Mouse (Mus musculus) kidney, postnatal 25 days (tissue): ENCODE data around the gene Tex30.
A peak's percentile ranks its signal among the peaks of the same experiment; 100 is the strongest.
"Not testable (repeated sequence)": the region's sequence is repeated elsewhere in the genome, so short reads cannot be mapped to it uniquely, and the experiment has no call there.

Experiments
- DNase-seq, 2 experiments: peaks; one replicate each; pipeline ENCODE4 v3.0.0; 2021; ENCODE audit warnings: mixed read lengths in 2 of 2

Tex30 gene

DNA sequence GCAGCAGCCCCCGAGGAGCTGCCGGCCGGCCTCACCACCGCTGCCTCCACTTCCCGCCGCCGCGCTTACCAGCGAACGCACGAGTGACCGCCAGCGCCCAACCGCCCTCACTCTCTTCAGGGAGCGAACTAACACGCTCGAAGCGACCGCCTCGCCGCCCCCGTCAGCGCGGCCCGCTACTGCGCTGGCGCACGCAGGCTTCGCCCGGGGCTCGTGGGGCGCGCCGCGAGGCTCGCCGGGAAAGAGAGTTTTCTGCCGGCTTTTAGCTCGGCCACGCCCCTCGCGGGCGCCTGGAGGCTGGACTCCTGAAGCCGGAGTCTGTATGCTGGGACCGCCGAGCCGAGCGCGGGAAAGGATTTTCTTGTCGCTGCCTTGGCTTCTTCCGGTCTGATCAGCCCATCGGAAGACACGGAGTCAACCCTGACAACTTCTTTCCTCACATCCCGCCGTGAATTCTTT lies at the start of gene Tex30:
Tex30 (minus strand) TSS at position 183 of the 459 bp plus-strand sequence.
- peak; percentile 94 to 97 for DNase-seq

DNA sequence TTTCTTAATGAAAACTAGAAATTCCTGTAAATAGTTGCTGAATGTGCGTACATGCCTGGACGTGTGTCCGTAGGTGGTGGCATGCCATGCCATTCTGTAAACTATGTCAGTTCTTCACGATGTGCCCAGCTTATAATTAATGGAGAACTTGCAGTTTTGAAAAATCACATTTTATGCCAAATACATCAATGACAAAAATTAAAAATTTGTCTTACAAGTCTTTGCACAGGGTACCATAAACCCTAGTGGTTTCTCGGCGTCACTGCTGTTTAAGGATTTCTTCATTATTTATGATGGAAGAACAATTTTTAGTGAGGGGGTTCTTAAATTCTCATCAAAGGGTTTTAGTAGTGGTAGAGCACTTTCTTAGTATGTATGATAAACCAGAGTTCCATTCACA lies 46.5 kb upstream of the Tex30 start:
- DNase-seq = no peak

DNA sequence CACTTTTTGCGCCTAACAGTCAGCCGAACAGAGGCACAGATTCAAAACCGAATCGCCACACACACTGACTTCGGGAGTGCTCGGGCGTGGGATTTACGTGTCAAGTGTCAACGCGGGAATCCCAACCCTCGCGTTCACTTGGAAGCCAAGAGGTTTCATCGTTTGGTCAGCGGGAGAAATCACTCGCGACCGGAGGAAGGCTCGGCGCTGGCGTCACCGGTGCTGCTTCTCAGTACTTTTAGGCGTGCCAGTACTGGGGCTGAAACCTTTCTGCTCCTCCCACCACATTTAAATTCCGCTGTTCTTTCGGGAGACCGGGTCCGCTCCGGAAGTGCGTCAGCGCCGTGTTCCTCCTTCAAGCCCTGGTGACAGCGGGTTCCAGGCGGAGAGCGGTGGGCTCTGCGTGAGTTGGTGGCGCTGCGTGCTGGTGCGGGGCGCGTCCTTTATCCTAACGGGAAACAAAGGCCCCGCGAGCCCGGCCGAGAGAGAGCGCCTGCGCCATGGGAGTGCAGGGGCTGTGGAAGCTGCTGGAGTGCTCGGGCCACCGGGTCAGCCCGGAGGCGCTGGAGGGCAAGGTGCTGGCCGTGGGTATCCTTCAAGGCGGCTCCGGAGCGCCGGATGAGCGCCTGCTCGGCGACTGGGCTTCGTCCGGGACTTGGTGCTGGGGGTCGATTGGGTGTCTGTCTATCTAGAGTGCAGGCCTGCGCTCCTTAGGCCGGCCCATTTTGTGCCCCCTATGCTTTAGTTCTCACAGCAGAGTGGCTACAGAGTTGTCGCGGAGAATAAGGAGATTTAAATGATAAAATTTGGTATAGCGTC lies 45.5 kb upstream of the Tex30 start, which contains the start of gene Ercc5:
Ercc5 (plus strand) TSS at position 182 of the 819 bp plus-strand sequence.
- DNase-seq = peak; percentile 87 to 95

DNA sequence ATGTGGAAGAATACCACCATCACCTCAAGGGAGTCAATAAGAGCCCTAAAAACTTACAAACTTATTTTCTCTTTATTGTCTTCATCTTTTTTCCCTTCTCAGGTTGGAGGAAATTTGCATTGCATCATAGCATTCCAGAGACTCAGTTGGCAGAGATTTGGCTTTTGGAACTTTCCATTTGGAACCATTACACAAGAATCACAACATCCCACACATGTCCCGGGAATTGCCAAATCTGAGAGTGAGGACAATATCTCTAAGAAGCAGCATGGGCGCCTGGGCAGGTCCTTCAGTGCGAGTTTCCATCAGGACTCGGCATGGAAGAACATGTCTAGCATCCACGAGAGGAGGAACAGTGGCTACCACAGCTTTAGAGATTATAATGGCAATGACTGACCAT lies 40.5 kb upstream of the Tex30 start:
- DNase-seq = no peak

DNA sequence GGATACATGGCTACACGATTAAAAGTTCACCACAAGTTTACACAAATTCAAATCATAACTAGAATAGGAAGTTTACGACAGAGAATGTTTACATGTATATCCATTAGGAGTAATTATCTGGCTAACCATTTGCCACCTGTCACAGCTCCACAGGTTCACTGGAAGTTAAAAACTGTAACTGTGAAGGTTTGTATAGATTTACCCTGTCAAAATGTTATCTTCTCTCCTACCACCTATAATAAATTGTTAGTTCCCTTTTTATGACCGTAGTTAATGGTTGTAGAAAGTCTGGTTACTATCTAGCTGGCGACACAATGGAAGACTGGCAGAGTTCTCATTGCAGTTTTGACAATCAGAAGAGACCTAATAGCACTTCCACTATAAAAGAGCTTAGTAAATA lies 38.0 kb upstream of the Tex30 start:
- DNase-seq = no peak

DNA sequence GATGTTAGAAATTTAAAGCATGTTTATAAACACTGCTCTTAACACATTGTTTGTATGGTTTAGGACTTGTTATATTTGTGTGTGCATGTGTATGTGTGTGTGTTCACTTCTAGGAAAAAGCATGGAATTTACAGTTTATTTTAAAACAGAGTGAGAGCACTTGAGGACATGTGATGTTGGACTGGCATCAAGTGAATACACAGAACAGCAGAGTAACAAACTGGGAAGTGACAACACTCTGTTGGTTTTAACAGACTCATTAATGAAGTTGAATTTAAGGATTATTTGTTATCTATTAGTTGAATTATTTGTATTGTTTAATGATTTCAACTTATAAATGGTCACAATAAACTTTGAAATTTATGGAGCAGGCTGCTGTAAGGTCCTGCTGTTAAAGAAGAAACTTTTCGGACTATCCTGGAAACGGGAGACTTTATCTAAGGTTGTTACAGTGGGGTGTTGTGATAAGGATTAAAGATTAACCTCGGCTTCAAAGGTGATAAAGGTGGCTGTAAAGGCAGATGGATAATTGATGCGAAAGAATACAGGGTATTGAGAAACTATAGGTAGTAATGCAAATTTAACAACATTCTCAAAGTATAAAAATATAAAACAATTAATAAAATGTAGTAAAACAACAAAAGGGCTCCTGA lies 27.8 kb upstream of the Tex30 start:
- DNase-seq = no peak

DNA sequence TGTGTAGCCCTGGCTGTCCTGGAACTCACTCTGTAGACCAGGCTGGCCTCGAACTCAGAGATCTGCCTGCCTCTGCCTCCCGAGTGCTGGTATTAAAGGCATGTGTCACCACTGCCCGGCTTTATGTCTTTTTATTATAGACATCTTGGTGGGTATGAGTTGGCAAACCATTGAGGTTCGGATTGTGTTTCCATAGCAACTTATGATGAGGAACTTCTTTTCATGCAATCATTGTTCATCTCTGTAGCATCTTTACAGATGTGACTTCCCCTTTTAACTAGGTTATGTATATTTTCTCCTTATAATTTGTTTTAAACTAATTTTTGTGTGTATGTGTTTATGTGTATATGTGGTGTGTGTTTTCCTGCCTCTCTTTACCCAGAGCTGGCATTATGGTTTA lies 23.3 kb upstream of the Tex30 start:
- DNase-seq = no peak

DNA sequence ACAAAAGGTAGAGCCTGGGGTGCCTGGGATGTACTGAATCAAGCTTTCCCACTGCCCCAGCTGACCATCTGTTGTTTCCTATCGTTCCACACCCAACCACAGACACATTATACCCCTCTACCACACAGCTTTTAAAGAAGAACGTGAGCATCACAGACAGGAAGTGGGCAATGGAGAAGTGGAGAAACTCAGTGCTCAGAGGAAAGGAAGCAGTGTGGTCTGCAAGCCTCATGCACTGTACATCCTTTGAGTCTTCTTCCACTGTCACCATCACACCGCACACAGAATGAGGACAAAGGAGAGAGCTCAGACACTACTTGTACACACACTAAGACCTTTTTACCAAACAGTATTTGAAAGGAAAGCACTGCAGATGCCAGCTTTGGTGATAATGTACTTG lies 20.0 kb upstream of the Tex30 start:
- no peak for DNase-seq

DNA sequence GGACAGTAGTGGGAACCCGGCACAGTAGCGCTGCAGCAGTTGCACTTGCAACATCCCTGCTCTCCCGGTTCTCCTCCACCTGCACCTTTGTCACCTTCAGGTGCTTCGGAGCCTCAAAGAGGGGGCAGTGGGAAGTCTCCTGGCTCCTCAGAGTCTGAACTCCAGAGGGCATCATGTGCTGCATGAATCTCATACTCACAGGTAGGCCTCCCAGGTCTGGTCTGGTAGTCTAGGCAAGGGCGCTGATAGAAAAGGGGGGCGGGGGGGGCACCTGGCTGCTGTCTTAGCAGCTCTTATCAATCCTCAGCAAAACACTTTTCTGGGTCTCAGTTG lies 17.8 kb upstream of the Tex30 start:
- no peak for DNase-seq

DNA sequence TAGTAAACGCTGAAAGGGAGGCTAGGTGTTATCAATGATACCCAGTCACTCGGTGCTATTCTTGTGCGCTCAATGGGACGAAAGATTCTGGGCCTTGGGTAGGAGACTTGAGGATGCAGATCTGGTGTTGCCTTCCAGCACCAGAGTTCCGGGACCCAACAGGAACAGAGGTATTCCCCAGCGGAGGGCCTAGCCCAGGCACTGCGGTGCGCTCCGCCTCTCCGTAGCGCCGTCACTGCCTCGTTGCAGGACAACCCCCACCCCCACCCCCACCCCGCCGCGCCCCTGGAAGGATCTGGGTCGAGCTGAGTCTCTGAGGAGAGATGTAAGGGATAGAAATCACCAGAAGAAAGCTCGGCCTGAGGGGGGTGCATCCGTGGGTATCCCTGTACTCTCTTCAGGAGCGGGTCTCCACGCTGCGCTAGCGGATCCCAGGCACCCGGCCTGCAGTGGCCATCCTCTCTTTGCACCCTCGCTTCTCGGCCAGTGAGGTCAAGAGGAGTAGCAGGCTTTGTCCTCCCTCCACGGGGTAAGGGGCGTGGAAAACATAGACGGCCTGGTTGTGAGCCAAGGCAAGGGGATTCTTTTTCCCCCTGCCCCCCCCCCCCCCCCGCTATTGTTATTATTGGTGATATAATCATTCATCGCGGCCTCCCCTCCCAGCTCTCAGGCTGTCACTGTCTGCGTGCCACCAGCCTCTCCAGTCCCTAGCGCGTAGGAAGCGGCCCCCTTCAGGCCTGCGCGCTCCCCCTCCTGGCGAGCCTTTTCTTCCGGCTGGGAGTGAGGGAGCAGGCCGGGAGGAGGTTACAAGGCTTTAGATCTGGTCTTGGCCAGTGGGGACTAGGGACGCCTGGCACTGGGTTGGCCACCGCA lies 17.2 kb upstream of the Tex30 start:
- DNase-seq = peak; percentile 84 to 93

DNA sequence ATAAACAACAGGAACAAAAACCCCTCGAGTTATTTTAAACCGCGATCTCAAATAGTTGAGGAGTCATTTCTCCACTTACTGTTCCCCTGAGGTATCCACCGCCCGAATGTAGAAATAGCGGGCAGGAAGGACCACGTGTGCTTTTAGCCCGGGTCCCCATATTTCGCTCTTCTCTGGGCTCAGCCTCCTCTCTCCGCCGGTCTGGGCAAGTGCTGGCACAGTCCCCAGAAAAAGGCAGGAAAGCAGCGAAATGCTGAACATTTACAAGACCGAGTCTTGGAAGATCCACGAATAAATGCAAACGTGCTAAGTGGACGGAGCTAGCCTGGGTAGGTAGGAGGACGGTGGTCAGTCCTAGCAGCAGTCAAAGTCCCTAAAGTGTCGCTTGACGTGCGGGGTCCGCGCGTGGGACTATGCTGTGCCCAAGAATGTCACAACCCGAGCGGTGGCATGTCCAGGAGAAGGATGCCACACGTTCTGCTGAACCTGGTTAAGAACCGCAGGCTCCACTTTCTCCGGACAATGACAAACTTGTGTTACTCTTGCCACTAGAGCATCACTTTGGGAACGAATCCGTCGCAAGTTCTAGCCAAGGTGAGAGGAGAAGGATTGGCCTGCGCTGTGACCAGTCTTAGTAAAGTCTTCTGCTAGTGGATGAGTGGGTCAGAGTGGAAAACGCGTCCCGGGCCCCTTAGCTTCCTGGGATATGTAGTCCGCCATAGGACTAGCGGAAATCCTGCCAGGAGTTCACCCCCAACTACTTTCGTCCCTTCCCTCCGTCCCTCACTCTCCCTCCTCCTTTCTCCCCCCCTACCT lies 16.2 kb upstream of the Tex30 start, which contains the start of the genes Kdelc1 and Bivm:
Kdelc1 (minus strand) TSS at position 570 of the 816 bp plus-strand sequence.
Bivm (plus strand) TSS at position 719 of the 816 bp plus-strand sequence.
- DNase-seq = peak; percentile 93 to 97

DNA sequence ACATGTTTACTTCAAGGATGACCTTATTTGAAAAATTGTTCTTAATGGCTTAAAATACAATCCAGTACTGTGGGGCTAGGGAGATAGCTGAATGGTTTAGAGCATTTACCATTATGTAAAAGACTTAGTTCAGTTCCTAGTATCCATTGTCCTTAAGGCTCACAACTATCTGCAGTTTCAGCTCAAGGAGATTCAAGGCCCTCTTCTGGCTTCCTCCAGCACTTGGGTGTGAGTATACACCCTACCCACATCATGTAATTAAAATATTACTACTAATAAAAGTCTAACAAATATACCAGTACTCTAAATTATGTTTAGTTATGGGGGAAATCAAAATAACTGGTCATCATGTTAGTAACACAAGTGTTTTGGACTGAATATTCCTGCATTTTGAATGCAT lies 15.3 kb upstream of the Tex30 start:
- no peak for DNase-seq

DNA sequence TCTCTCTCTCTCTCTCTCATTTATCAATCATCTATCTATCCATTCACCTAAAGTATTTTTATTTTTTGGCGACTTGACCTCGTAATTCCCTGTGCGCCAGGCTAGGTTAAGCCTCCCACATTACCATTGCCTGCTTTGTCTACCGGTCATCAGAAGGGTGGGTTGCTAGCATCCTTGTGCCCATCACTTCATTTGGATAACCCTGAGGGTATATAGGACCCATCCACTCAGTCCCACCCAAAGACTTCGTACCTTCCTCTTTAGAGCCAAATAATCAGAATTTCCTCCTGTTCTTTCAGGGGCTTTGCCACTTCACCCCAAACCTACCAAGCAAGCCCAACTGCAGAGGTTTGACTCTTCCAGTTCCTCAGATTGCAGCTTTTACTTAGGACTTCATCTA lies 698 bp upstream of the Tex30 start:
- DNase-seq = no peak

DNA sequence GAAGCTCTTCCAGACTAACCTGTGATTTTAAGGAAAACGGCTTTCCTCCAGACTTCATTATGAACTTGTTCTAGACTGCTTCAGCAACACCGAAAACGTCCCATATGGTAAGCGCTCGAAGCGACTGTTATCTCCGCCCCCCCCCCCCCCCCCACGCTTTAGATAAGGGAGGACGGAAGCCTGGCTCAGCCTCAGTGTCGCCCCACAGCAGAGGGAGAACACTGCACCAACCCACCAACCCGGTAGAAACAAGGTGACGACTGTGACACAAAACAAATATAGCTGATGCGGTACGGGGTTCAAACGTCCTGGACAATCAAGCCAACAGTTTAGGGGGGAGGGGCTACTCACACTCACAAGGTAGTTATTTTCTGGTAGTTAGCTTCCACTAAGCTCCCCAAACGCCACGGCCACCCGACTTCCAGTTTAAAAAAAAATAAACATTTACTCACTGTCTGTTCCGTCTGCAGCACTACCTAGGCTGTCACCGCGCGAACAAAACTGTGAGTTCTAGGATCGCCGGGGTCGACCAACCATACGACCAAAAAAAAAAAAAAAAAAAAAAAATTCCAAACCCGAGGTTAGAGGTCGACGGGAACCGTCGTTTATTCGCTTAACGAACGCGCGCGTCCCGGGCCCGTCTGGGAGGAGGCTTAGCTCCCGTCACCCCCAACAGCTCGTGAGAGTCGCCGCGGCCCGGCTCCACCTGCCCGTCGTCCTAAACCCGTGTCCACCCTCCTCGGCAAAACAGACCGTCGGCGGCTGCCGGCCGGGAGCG lies 604 bp downstream of the Tex30 start:
- DNase-seq = peak; percentile 11 to 39

DNA sequence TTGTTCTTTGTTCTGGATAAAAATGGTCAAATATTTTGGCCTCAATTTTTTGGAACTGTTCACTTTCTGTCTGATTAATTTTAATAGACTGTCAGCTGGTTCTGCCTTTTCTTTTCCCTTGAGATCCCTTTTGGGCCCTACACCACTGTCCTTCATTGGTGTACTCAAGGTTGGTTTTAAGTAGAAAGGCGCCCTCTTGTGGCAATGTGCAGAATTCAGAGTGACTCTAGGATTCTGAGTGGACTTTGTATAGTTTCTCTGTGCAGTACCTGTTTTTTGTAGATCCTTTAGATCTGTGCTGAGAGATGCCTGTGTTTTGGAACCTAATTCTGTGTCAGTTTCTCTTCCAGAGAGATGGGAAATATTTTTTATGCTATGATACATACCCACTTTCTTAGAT lies 37.6 kb downstream of the Tex30 start:
- peak; percentile 44 to 74 for DNase-seq

DNA sequence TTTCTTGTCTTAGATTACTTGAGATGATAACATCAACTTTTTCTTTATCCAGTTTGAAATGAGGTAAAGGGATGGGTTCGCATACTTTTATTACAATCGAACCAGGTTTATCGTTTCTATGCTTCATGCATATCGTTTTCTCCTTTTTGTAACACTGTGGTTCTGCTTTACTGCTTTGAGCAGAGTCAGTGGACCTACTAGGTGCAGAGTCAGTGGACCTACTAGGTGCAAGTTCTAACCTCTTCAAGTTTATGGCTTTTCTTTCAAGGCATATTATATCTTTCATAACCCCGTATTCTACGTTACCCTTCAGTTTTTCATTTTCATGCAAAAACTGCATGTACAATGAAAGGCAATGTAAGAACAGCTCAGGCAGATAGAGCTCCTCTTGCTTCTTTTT lies 38.8 kb downstream of the Tex30 start:
- no peak for DNase-seq

DNA sequence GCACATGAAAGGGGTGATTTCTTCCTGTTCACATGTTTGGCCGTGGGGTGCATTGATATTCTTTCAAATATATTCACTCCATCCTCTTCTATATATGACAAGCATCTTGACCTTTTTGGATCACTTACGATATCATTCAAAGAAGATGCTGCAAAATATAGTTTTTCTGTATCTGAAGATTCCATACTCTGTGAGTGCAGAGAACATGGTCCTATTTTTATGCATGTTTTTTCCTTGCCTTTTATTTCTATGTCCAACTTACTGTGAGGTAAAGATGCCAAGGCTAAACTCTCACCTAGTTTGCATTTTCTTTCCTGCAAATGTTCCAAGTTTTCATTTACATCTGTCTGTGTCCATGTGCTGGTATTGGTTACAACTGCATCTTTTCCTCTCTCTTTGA lies 40.4 kb downstream of the Tex30 start, which contains the start of gene Gm8251:
Gm8251 (minus strand) TSS at position 101 of the 400 bp plus-strand sequence.
- no peak for DNase-seq

DNA sequence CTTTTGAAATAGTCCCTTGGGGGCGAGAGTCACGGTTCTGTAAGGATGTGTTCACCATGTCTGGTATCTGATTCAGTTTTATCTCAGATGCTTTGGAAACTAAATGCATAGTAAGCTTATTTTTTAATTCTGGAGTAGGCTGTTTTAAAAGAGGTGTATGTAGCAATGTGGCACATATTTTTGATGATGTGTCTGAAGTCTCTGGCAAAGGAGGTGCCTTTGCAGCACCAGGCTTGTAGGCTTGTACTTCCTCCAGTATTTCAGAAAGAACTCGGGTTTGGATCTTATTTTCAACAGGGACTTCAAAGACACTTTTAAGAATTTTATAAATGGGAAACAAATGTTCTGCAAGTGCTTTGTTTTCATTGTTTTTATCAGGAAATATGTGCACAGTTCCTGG lies 44.4 kb downstream of the Tex30 start:
- no peak for DNase-seq

DNA sequence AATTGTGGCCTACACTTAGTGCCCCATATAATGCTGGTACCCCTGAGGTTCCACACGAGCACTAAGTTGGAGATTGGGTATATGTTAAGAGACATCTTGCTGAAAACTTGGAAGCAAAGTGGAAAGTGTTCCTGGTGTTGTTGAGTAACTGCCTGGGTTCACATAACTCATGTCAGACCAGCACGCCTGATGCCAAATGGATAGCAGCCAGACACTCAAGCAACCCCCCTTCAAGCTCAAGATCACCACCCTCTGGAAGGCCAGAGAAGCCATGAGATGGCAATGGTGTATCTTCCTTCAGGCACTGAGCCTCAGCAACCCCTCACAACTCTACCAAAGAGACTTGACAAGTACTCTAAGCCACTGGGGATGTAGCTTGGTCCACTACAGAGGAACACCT lies 55.7 kb downstream of the Tex30 start:
- no peak for DNase-seq

DNA sequence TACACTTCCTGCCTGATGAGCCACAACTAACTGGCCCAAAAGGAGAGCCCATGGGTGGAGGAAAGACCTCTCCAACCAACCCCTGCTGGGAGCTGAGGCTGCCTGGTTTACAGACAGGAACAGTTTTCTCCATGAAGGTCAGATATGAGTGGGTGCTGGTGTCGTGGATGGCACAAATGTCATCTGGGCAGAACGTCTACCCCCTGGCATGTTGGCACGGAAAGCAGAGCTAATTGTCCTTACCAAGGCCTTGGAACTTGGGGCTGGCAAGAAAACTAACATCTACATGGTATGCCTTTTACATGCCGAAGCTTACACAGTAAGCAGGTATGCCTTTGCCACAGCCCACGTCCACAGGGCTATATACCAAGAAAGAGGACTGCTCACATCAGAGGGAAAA lies 56.6 kb downstream of the Tex30 start:
- not testable (repeated sequence) for DNase-seq

DNA sequence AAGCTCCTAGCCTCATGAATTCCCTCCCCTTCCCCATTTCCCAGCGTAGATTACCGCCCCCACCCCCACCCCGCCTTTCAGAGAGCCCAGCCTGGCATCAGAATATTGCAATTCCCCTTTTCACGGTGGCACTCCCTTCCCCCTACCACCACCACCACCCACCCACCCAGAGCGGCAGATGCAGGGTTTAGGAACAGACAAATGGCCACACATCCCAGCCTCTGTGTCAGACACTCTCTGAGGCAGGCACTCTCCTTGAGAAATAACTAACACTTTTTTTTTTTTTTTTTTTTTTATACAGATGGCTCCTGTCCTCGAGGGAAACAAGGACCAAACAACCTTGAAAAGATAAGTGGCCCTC lies 59.7 kb downstream of the Tex30 start:
- DNase-seq = no peak
